Mouse (Mus musculus) bone marrow macrophage, adult 2 months (primary cell): ENCODE results near the gene Rad18.

Experiments
- CTCF ChIP-seq: IDR thresholded peaks from 2 replicates; pipeline ENCODE4 v1.5.1; 2012; ENCODE audit warnings: low read depth, mild to moderate bottlenecking, low read length, moderate library complexity
- POLR2A ChIP-seq: IDR thresholded peaks from 2 replicates; pipeline ENCODE4 v1.6.1; 2012; ENCODE audit warnings: mild to moderate bottlenecking, low read depth, low read length, borderline replicate concordance

DNA sequence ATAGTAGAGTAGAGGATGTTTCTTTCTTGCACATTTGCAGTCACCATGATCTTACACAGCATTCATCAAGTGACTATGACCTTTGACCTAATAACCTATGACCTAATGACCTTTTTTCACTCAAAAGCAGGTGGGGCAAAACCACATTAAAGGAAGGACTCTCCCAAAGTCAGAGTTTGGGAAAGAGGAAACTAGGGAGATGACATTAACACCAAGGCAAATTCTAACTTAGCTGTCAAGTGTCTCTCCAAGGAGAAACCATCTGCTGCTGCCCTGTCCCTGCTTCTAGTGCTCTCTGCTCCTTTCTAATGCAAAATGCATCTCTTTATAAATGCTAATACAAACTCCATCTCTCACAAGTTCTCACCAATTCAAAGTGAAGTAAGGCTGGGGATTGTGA, 92.6 kb downstream of the Rad18 start:
- TF ChIP-seq CTCF (no peak), POLR2A (no peak)
